Mouse (Mus musculus) limb, embryonic 14.5 days (tissue): ENCODE measurements around the gene Sp8. TPM values are rescaled to one million over a fixed set of nuclear protein-coding genes. Genes with fewer than 3 reads are reported as not detected.

Experiments
- ATAC-seq: fragments of 200-750 bp; cut with Nextera tagmentation; 2 replicates; pipeline ENCODE4 v1.8.0; 2017; ENCODE audit warnings: low read depth, moderate number of reproducible peaks, moderate TSS enrichment; ENCODE audit not compliant: low FRiP score
- DNase-seq: peaks from one replicate; pipeline ENCODE4 v3.0.0-alpha.2; 2015; ENCODE audit warnings: low spot score
- H3K27ac ChIP-seq: fragments of 300-500 bp; sonication (generic); replicated peaks from 2 replicates; pipeline ENCODE4 v1.5.1; 2014; ENCODE audit warnings: low read depth, mild to moderate bottlenecking, low read length, moderate library complexity, mixed read lengths
- H3K27me3 ChIP-seq: fragments of 300-500 bp; sonication (generic); 2 replicates; pipeline ENCODE4 v1.6.1; 2014; ENCODE audit warnings: low read length, mixed read lengths; ENCODE audit not compliant: control insufficient read depth, insufficient read depth
- H3K36me3 ChIP-seq: fragments of 300-500 bp; sonication (generic); 2 replicates; pipeline ENCODE4 v1.6.1; 2014; ENCODE audit warnings: mild to moderate bottlenecking, low read length, moderate library complexity, mixed read lengths; ENCODE audit not compliant: control insufficient read depth, insufficient read depth
- H3K4me1 ChIP-seq: fragments of 300-500 bp; sonication (generic); 2 replicates; pipeline ENCODE4 v1.6.1; 2014; ENCODE audit warnings: antibody characterized with exemption, low read length, mixed read lengths; ENCODE audit not compliant: control insufficient read depth, insufficient read depth
- H3K4me2 ChIP-seq: fragments of 300-500 bp; sonication (generic); replicated peaks from 2 replicates; pipeline ENCODE4 v1.6.1; 2014; ENCODE audit warnings: low read depth, mild to moderate bottlenecking, low read length, moderate library complexity; ENCODE audit not compliant: severe bottlenecking
- H3K4me3 ChIP-seq: fragments of 300-500 bp; sonication (generic); replicated peaks from 2 replicates; pipeline ENCODE4 v1.5.1; 2014; ENCODE audit warnings: low read length
- H3K9ac ChIP-seq: fragments of 300-500 bp; sonication (generic); 2 replicates; pipeline ENCODE4 v1.6.1; 2014; ENCODE audit warnings: mild to moderate bottlenecking, low read depth, low read length, moderate library complexity; ENCODE audit not compliant: severe bottlenecking
- H3K9me3 ChIP-seq: fragments of 300-500 bp; sonication (generic); 2 replicates; pipeline ENCODE4 v1.6.1; 2016; ENCODE audit warnings: low read length; ENCODE audit not compliant: control insufficient read depth
- POLR2A ChIP-seq: fragments of 200-500 bp; IDR thresholded peaks from 2 replicates; pipeline ENCODE4 v1.8.0; 2012; ENCODE audit warnings: inconsistent platforms, mild to moderate bottlenecking, moderate library complexity, borderline replicate concordance; ENCODE audit not compliant: insufficient read depth, insufficient read length; ENCODE audit errors: extremely low read depth
- WGBS: fragments of 180-500 bp; shearing (Covaris S2); extraction: QIAGEN DNeasy Blood & Tissue Kit; methylation state at CpG from one replicate; pipeline ENCODE4 v1.1.7; 2014; 5-methylcytosine and 5-hydroxymethylcytosine counted together
- polyA plus RNA-seq, 2 experiments: library from polyadenylated mRNA; depleted of rRNA in 1 of 2; stranded (reverse) in 1 of 2; unstranded in 1 of 2; fragments of >200 nt; fragmentation: Nextera tagmentation in 1 of 2; extraction: Ambion mirVana in 1 of 2; gene quantifications; 2 replicates each; pipeline versions ENCODE4 v1.2.1 to v1.2.3; 2012 to 2014

Gene Sp8
- polyA plus RNA-seq, 2 experiments = 1.7 to 3.8 TPM

DNA sequence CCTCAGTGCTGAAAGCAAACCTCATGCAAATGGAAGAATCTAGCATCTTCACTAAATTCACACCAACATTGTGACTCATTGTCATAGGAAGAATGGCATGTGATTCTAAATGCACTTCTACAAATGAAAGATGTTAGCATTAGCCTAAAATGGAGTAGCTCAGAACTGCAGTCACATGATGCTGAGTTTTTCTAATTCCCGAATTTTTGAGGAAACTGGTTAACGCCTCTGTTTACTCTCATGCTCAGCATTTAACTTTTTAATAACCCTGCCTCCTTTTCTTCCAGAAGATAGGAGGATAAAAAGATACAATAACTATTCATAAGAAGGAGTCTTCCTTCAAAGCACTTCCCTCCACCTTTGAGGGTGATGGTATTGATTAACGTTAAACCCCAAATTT, 1.3 kb upstream of the Sp8 start:
- Histone ChIP-seq H3K36me3 (no peaks in the 10 kb centered on the region), H3K9ac (no peak overlapping the region), H3K4me3 (no peak overlapping the region), H3K9me3 (no peaks in the 10 kb centered on the region), H3K4me2 (no peak overlapping the region), H3K27me3 (peaks cover 90% of the 10 kb centered on the region), H3K4me1 (peaks cover 5% of the 10 kb centered on the region), H3K27ac (no peak overlapping the region)
- WGBS = 12% methylated on average over 3 of the region's 3 CpGs
- DNase-seq (no peak), ATAC-seq (no peak)
- TF ChIP-seq POLR2A = no peak

DNA sequence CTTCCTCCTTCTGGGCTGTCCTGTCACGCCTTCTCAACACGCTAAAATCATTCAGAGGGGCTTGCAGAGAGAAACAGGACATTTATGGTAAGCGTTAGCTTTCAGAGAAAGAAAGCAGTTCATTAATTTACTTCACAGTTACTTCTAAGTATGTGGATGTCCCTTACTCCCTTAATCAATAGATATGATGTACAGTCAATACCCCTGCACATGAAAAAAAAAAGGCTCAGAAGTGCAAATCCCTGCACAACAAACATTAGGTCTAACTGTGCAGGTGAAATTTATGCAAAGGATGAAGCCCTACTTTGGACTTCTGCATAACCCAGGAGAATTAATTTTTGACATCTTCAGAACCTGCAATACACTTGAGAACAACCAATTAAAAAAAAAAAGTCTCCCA, 778 bp upstream of the Sp8 start:
- no peaks in the 10 kb centered on the region for H3K36me3 ChIP-seq
- no peaks in the 10 kb centered on the region for H3K9me3 ChIP-seq
- ATAC-seq (no peak), DNase-seq (no peak)
- WGBS = 13% methylated on average over 3 of the region's 3 CpGs
- H3K27ac ChIP-seq = no peak overlapping the region
- H3K27me3 ChIP-seq = peaks cover 90% of the 10 kb centered on the region
- H3K4me1 ChIP-seq = peaks cover 5% of the 10 kb centered on the region
- no peak overlapping the region for H3K4me2 ChIP-seq
- H3K4me3 ChIP-seq = no peak overlapping the region
- no peak overlapping the region for H3K9ac ChIP-seq
- no peak for TF ChIP-seq POLR2A

DNA sequence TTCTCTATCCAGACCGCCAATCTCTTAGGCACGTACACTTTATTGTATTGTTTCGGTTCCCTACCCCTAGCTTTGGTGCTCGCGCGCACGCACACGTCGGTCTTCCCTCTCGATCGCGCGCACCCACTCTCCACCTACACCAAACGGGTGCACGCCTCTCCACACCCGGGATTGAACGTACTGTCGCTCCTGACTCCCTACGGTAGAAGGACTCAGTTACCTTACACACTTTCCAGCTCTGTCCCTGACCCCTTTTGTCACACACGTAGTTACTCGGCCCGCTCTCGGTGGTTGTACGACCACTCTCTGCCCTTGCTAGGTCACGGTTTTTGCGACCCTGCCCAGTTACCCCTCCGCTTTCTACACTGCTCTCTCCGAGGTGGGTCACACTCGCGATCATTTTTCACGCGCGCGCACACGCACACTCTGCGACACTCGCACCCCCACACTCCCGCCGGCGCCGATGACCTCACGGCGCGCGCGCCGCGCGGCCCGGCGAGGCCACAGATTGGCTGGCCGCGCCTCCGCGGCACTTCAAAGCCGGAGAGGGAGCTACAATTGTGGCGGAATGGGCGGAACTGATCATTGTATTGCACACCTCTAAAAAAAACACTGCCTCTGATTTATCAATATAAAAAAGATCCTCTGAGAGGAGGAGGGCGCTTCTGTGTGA, 656 bp downstream of the Sp8 start:
- H3K27me3 ChIP-seq = peaks cover 88% of the 10 kb centered on the region
- H3K27ac ChIP-seq = no peak overlapping the region
- no peak overlapping the region for H3K9ac ChIP-seq
- ATAC-seq (peak; percentile 13; the same call in 1 of the 2 replicates), DNase-seq (no peak)
- H3K4me2 ChIP-seq = peak overlapping the region; percentile 61
- under 1% methylated on average over 59 of the region's 59 CpGs for WGBS
- peaks cover 5% of the 10 kb centered on the region for H3K4me1 ChIP-seq
- no peak for TF ChIP-seq POLR2A
- H3K36me3 ChIP-seq = no peaks in the 10 kb centered on the region
- H3K4me3 ChIP-seq = peak overlapping the region; percentile 42
- no peaks in the 10 kb centered on the region for H3K9me3 ChIP-seq

DNA sequence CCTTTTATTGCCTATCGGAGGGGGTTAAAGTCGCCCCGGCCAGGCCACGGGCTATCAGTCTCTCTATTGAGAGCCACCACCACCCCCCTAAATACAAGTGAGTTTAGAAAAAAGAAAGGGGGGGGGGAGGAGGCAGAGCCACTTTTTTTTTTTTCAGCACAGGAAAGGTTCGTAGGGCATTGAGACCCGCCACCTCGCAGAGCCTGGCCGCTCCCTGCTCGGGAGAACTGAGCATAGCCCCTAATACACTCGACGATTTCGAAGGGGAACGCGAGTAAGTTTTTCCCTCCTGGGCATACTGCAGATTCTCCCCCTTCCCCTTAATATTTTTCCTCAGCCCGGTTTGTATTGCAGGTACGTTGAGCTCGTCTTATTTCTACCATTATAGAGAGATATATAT, 1.3 kb downstream of the Sp8 start:
- WGBS = under 1% methylated on average over 17 of the region's 17 CpGs
- no peak for ATAC-seq
- no peaks in the 10 kb centered on the region for H3K36me3 ChIP-seq
- peak overlapping the region; percentile 42 for H3K4me3 ChIP-seq
- DNase-seq = no peak
- H3K9me3 ChIP-seq = no peaks in the 10 kb centered on the region
- peaks cover 93% of the 10 kb centered on the region for H3K27me3 ChIP-seq
- no peak for TF ChIP-seq POLR2A
- peak overlapping the region; percentile 61; the same call in 1 of the 2 replicates for H3K4me2 ChIP-seq
- no peak overlapping the region for H3K27ac ChIP-seq
- no peak overlapping the region for H3K9ac ChIP-seq
- peaks cover 5% of the 10 kb centered on the region for H3K4me1 ChIP-seq

DNA sequence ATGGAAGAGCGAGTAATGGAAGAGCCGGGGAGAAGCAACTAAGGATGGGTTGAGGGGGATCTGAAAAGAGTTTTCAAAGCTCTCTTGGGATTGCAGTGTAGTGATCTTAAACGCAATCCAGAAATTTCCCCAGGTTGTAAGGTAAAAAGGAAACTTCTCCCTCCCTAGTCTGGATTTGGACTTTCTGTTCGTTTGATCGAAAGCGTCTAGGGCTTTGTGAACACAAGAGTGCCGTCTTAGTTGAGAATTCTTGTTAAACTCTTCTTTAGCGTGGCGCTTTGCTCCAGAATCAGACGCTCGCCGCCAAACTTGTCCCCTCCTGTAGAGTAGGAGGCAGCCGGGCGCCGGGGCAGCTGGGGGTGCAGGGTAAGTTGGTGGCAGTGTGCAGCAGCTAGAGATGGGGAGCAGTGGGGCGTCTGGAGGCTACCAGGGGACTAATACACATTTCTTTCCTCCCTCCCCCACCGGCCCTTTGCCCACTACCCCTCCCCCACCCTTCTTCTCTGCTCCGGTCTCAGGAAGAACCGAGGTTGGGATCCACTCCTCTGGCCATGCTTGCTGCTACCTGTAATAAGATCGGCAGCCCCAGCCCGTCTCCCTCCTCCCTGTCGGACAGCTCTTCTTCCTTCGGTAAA, 1.8 kb downstream of the Sp8 start:
- DNase-seq = no peak
- peak overlapping the region; percentile 46 for H3K4me2 ChIP-seq
- ATAC-seq = no peak
- peak overlapping the region; percentile 43; the same call in 1 of the 2 replicates for H3K9ac ChIP-seq
- H3K36me3 ChIP-seq = no peaks in the 10 kb centered on the region
- no peak overlapping the region for H3K27ac ChIP-seq
- peaks cover 5% of the 10 kb centered on the region for H3K4me1 ChIP-seq
- peaks cover 92% of the 10 kb centered on the region for H3K27me3 ChIP-seq
- WGBS = 1% methylated on average over 23 of the region's 23 CpGs
- H3K4me3 ChIP-seq = peak overlapping the region; percentile 42
- H3K9me3 ChIP-seq = no peaks in the 10 kb centered on the region
- no peak for TF ChIP-seq POLR2A
